Mouse (Mus musculus) lung, embryonic 16.5 days (tissue): ENCODE data around the gene Slc7a6. TPM values are rescaled to one million over a fixed set of nuclear protein-coding genes. Genes with fewer than 3 reads are reported as not detected.
A peak's percentile ranks its signal among the peaks of the same experiment; 100 is the strongest.

ENCODE experiments used
- ATAC-seq: fragments of 200-750 bp; cut with Nextera tagmentation; 2 replicates; pipeline ENCODE4 v1.8.0; 2017; ENCODE audit warnings: low read depth, mild to moderate bottlenecking, moderate library complexity
- H3K27ac ChIP-seq: fragments of 300-500 bp; sonication (generic); 2 replicates; pipeline ENCODE4 v1.5.1; 2014; ENCODE audit warnings: mild to moderate bottlenecking, control low read depth, low read length
- H3K27me3 ChIP-seq: fragments of 300-500 bp; sonication (generic); 2 replicates; pipeline ENCODE4 v1.6.1; 2014; ENCODE audit warnings: low read depth, low read length, mixed read lengths; ENCODE audit not compliant: control insufficient read depth, insufficient read depth
- H3K36me3 ChIP-seq: fragments of 300-500 bp; sonication (generic); 2 replicates; pipeline ENCODE4 v1.6.1; 2014; ENCODE audit warnings: low read length; ENCODE audit not compliant: control insufficient read depth, insufficient read depth
- H3K4me1 ChIP-seq: fragments of 300-500 bp; sonication (generic); replicated peaks from 2 replicates; pipeline ENCODE4 v1.6.1; 2014; ENCODE audit warnings: low read length, mixed read lengths; ENCODE audit not compliant: control insufficient read depth, insufficient read depth
- H3K4me2 ChIP-seq: fragments of 300-500 bp; sonication (generic); 2 replicates; pipeline ENCODE4 v1.6.1; 2014; ENCODE audit warnings: low read depth, low read length, control low read depth
- H3K4me3 ChIP-seq: fragments of 300-500 bp; sonication (generic); 2 replicates; pipeline ENCODE4 v1.5.1; 2014; ENCODE audit warnings: mild to moderate bottlenecking, low read length, control low read depth
- H3K9ac ChIP-seq: fragments of 300-500 bp; sonication (generic); 2 replicates; pipeline ENCODE4 v1.6.1; 2014; ENCODE audit warnings: low read length, control low read depth
- H3K9me3 ChIP-seq: fragments of 300-500 bp; sonication (generic); 2 replicates; pipeline ENCODE4 v1.6.1; 2016; ENCODE audit warnings: low read length; ENCODE audit not compliant: control insufficient read depth
- WGBS: fragments of 180-500 bp; shearing (Covaris S2); extraction: QIAGEN DNeasy Blood & Tissue Kit; methylation state at CpG from one replicate; pipeline ENCODE4 v1.1.7; 2014; 5-methylcytosine and 5-hydroxymethylcytosine counted together
- polyA plus RNA-seq: library from polyadenylated mRNA; unstranded; fragments of >200 nt; fragmentation: Nextera tagmentation; extraction: Ambion mirVana; gene quantifications from 2 replicates; pipeline ENCODE4 v1.2.1, GENCODE M21; 2015

Gene Slc7a6
- polyA plus RNA-seq, 1 experiment from 2014 or later = 41.3 TPM

DNA sequence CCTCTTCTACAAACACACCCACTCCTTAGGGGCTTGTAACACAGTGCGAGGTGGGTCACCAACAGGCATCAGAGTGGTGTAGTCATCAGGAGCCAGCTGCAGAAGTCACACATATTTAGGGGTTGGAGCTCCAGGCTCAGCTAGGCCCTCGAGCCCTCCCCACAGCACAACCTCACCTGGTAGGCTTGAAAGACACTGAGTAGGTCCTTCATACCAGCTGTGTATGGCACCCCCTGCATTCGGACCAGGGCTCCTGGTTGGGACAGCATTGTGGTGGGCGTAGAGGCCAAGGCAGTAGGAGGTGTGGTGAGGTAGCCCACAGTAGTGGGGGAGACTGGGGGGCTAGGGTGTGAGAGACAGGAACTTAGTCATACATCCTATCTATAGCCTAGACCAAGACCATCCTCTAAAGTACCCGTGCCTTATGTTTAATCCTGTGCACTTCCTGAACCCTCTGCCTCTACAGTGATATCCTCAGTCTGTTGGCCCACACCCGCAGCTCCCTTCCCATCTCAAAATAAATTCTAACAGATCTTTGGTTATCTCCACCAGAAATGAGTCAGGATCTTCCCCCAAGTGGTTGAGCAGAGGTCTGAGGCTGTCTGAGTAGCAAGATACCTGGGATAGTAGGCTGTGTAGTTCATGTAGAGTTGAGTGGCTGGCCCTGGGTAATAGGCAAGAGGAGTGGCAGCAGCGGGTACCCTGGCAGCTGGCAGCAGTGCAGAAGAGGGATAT, 37.0 kb upstream of the Slc7a6 start:
- H3K27ac ChIP-seq = no peak overlapping the region
- peaks cover 16% of the 10 kb centered on the region for H3K27me3 ChIP-seq
- H3K4me3 ChIP-seq = no peak overlapping the region
- peaks cover 5% of the 10 kb centered on the region; the same call in 1 of the 2 replicates for H3K4me1 ChIP-seq
- H3K36me3 ChIP-seq = peaks cover 21% of the 10 kb centered on the region
- H3K4me2 ChIP-seq = no peak overlapping the region
- no peaks in the 10 kb centered on the region for H3K9me3 ChIP-seq
- ATAC-seq = no peak
- no peak overlapping the region for H3K9ac ChIP-seq
- 77% methylated on average over 7 of the region's 7 CpGs for WGBS

GRCm38 (mm10) chr8:106132356-106132755, 36.3 kb upstream of the Slc7a6 start:
- H3K9me3 ChIP-seq = no peaks in the 10 kb centered on the region
- no peak overlapping the region for H3K27ac ChIP-seq
- H3K36me3 ChIP-seq = peaks cover 21% of the 10 kb centered on the region
- H3K4me3 ChIP-seq = no peak overlapping the region
- WGBS = 87% methylated on average over 11 of the region's 11 CpGs
- H3K4me2 ChIP-seq = no peak overlapping the region
- peaks cover 21% of the 10 kb centered on the region for H3K27me3 ChIP-seq
- ATAC-seq = no peak
- no peak overlapping the region for H3K9ac ChIP-seq
- H3K4me1 ChIP-seq = peaks cover 7% of the 10 kb centered on the region; the same call in 1 of the 2 replicates

- ATAC-seq = no peak
- H3K4me3 ChIP-seq = no peak overlapping the region
- 62% methylated on average over 13 of the region's 13 CpGs for WGBS
- H3K4me2 ChIP-seq = no peak overlapping the region
- no peaks in the 10 kb centered on the region for H3K9me3 ChIP-seq
- no peak overlapping the region for H3K27ac ChIP-seq
- H3K36me3 ChIP-seq = peaks cover 21% of the 10 kb centered on the region
- peaks cover 7% of the 10 kb centered on the region; the same call in 1 of the 2 replicates for H3K4me1 ChIP-seq
- H3K9ac ChIP-seq = no peak overlapping the region
- peaks cover 23% of the 10 kb centered on the region for H3K27me3 ChIP-seq
Measured at GRCm38 (mm10) chr8:106133526-106133925, 35.1 kb upstream of the Slc7a6 start.

DNA sequence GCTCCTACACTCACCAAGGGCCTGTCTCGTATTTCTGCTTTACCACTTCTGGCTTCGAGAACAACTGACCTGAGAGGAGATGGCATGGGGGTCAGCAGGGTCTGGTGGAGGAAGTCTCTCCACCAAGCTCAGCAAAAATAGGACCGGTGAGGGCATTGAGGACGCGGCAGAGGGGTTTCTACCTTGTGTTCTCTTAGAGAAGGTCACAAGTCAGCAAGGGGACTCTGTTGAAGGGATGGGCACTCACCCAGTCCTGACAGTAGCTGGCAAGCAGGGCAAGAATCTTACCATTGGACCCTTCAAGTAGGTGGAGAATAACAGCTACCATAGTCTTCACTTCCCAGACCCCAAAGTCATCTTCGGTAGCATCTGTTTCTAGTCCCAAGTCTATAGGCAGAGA, 34.7 kb upstream of the Slc7a6 start:
- WGBS = 61% methylated on average over 6 of the region's 6 CpGs
- ATAC-seq = no peak
- H3K4me1 ChIP-seq = peaks cover 7% of the 10 kb centered on the region; the same call in 1 of the 2 replicates

GRCm38 (mm10) chr8:106134751-106135571, 33.7 kb upstream of the Slc7a6 start:
- peak overlapping the region; percentile 68 for H3K9ac ChIP-seq
- H3K9me3 ChIP-seq = no peaks in the 10 kb centered on the region
- 15% methylated on average over 14 of the region's 14 CpGs for WGBS
- peaks cover 23% of the 10 kb centered on the region for H3K27me3 ChIP-seq
- H3K4me3 ChIP-seq = peak overlapping the region; percentile 64
- H3K36me3 ChIP-seq = peaks cover 17% of the 10 kb centered on the region
- peaks cover 7% of the 10 kb centered on the region; the same call in 1 of the 2 replicates for H3K4me1 ChIP-seq
- H3K27ac ChIP-seq = peak overlapping the region; percentile 86
- ATAC-seq = peak; percentile 79
- H3K4me2 ChIP-seq = peak overlapping the region; percentile 68

More for the DNA sequence above, 34.7 kb upstream of the Slc7a6 start:
- Histone ChIP-seq H3K36me3 (peaks cover 21% of the 10 kb centered on the region), H3K9ac (no peak overlapping the region), H3K9me3 (no peaks in the 10 kb centered on the region), H3K4me3 (no peak overlapping the region), H3K27ac (no peak overlapping the region; the same call in 1 of the 2 replicates), H3K4me2 (peak overlapping the region; percentile 47; the same call in 1 of the 2 replicates), H3K27me3 (peaks cover 23% of the 10 kb centered on the region)

- H3K27me3 ChIP-seq = peaks cover 23% of the 10 kb centered on the region
- 4% methylated on average over 19 of the region's 19 CpGs for WGBS
- peaks cover 15% of the 10 kb centered on the region for H3K36me3 ChIP-seq
- no peaks in the 10 kb centered on the region for H3K9me3 ChIP-seq
- H3K9ac ChIP-seq = peak overlapping the region; percentile 68
- peak overlapping the region; percentile 64 for H3K4me3 ChIP-seq
- ATAC-seq = peak; percentile 16
- peak overlapping the region; percentile 86 for H3K27ac ChIP-seq
- H3K4me1 ChIP-seq = peaks cover 7% of the 10 kb centered on the region; the same call in 1 of the 2 replicates
- peak overlapping the region; percentile 68 for H3K4me2 ChIP-seq
Measured at GRCm38 (mm10) chr8:106135672-106136071, 33.0 kb upstream of the Slc7a6 start.

DNA sequence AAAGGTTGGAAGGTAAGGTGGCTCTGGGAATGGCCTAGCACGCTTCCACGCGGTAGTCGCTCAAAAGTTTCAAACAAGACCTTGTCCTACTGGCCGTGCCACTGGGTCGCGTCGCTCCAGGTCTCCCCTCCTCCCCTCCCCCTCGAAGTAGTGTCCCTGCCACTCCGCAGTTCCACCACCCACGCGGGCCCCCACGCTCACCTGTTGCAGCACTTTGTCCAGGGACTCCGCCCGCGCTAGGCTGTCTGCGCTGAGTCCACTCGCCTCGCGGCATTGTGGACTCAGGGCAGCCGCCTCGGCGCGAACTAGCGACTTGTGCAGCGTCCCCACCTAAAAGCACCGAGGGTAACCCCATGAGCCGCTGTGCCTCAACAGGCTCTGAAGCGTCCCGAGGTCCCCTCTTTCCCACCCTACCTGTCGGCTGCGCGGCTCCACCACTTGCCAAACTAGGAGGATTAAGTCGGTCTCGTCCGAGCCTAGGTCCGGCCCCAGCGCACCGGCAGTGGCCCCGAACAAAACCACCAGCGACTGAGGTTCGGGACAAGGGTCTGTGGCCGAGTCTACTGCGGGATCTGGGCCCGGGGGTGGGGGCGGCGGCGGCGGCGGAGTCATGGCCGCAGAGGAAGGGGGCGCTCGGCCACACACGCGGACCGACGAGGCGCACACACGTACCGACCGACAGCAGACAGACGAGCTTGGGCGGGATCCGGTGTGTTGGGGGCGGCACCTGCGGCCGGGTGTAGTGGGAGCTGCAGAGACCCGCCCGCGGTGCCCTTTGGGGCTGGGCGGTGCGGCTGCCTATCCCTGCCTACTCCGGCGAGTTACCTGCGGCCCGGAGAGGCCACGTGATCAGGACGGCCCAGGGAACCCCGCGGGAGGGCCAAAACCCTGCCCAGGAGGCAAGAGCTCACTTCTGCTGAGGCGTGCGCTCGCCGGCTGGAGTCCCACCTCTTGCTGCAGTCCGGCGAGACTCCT, 32.2 kb upstream of the Slc7a6 start, which contains the start of gene Esrp2:
Gene Esrp2, minus strand, starts transcription at position 819 of the 975 bp plus-strand sequence.
- peak; percentile 74 for ATAC-seq
- Histone ChIP-seq H3K9me3 (no peaks in the 10 kb centered on the region), H3K4me3 (peak within 1 kb of the TSS; percentile 64), H3K4me1 (peaks cover 12% of the 10 kb centered on the region; the same call in 1 of the 2 replicates), H3K36me3 (peaks cover 12% of the 10 kb centered on the region), H3K9ac (peak within 1 kb of the TSS; percentile 68), H3K4me2 (peak within 1 kb of the TSS; percentile 68), H3K27me3 (peaks cover 23% of the 10 kb centered on the region), H3K27ac (peak within 1 kb of the TSS; percentile 86)
- WGBS = under 1% methylated on average over 83 of the region's 86 CpGs

DNA sequence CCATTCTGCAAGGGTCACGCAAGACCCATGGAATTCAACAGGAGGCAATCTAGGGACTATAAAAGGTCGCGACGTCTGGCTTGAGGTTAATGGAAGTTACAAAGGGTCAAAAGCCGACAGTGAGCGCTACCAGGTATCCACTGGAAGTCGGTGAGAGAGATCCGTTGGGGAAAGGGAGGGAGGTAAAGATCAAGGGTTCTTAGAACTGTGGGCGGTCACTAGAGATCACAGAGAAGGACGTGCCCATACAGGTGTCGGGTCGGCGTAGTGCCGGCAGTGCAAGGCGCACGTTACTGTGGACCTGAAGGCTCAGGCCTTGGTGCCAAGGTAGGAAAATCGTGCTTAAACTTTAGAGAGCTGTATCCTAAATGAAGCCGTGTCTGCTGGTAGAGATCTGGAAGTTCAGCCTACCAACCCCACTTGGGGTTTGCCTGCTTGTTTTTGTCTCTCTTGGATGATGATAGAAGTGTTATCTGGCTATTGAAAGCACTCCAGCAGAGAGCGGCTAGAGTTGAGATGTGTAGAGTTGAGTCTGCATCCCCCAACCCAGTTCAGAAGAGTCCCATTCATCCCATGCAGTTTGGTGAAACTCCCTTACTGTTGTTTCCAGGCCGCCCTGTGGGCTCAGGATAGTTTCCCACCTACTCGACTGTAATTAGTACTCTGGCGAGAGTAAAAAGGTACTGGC, 31.3 kb upstream of the Slc7a6 start:
- Histone ChIP-seq H3K9me3 (no peaks in the 10 kb centered on the region), H3K4me3 (peak overlapping the region; percentile 64), H3K9ac (peak overlapping the region; percentile 68), H3K27me3 (peaks cover 23% of the 10 kb centered on the region), H3K4me2 (peak overlapping the region; percentile 68), H3K36me3 (peaks cover 5% of the 10 kb centered on the region; the same call in 1 of the 2 replicates), H3K4me1 (peaks cover 12% of the 10 kb centered on the region; the same call in 1 of the 2 replicates), H3K27ac (peak overlapping the region; percentile 86)
- WGBS = 6% methylated on average over 22 of the region's 22 CpGs
- no peak for ATAC-seq
